Mouse (Mus musculus): ENCODE results near the gene Ssbp4. TPM values are rescaled to one million over a fixed set of nuclear protein-coding genes. Genes with fewer than 3 reads are reported as not detected.

The Ssbp4 gene
- total RNA-seq (2021) = 10 to 100 TPM; 29.9 to 35.7 TPM
- long read RNA-seq, experiment 1, partial matches to known transcripts = 12 of 30 reads
- long read RNA-seq, experiment 1, other reads (novel, unspliced or antisense) = 14 of 30 reads
- long read RNA-seq, experiment 2, partial matches to known transcripts = 2 of 12 reads
- long read RNA-seq, experiment 2, other reads (novel, unspliced or antisense) = 6 of 12 reads

- no peak for DNase-seq
Observed at GRCm38 (mm10) chr8:70608749-70609367, at the start of gene Ssbp4. Gene Ssbp4, minus strand, starts transcription at chr8:70608872.

GRCm38 (mm10) chr8:70657739-70658138, 49.1 kb upstream of the Ssbp4 start:
- no peak for DNase-seq

- no peak for DNase-seq
Observed at GRCm38 (mm10) chr8:70657214-70657613, 48.5 kb upstream of the Ssbp4 start.

DNA sequence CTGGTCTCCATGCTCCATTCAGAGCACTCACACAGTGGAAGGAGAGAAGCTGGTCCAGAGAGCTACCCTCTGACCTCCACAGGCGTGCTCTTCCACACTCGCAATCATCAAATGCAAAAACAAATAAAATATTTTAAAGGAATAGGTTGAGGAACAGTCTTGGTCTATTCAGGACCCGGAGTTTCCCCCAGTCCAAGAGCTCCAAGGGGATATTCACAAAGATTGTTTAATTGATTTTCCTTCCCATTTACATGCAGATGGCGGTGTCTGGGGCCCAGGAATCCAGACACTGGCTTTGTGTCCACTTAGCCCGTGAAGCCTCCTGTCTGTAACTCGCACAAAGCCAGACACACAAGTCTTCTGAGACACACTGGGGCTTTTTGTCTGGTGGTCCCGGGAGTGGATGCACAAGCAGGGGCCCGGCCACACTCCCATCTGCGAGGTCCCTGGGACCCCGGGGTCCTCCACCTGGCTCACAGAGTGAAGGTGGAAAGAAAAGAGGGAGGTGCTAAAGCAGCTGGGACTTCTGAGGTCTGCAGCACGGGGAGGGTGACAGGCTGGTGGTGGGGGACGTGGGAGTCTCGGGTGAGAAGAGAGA, 47.6 kb upstream of the Ssbp4 start:
- no peak for DNase-seq

DNA sequence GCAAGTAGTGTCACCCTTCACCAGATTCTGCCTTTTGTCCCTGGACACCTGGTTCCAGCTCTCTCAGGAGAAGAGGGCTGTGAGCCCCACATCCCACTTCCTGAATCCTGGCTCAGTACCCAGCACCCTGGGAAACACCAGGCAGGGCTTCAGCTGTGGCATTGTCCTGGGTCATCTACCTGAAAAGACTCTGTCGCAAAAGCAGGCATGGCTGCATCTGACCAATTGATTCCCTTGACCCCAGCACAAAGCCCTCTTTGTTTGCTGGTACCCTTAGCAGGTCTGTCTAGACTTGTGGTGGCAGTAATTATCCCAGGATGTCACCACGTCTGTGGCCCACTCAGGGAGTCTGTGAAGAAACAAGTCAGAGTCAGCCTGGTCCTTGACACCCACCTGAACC, 46.8 kb upstream of the Ssbp4 start:
- DNase-seq = no peak

- DNase-seq = no peak
Observed at GRCm38 (mm10) chr8:70654121-70654520, 45.4 kb upstream of the Ssbp4 start.

GRCm38 (mm10) chr8:70653226-70653625, 44.6 kb upstream of the Ssbp4 start:
- DNase-seq = peak; percentile 62 to 74

- no peak for DNase-seq
Observed at GRCm38 (mm10) chr8:70650351-70650750, 41.7 kb upstream of the Ssbp4 start.

GRCm38 (mm10) chr8:70649324-70649723, 40.7 kb upstream of the Ssbp4 start:
- peak; percentile 92 to 95 for DNase-seq

- DNase-seq = no peak
Observed at GRCm38 (mm10) chr8:70648921-70649320, 40.2 kb upstream of the Ssbp4 start.

GRCm38 (mm10) chr8:70648164-70648442, 39.4 kb upstream of the Ssbp4 start:
- DNase-seq = no peak

- DNase-seq = peak; percentile 49 to 56
Observed at GRCm38 (mm10) chr8:70647343-70648163, 38.9 kb upstream of the Ssbp4 start.

DNA sequence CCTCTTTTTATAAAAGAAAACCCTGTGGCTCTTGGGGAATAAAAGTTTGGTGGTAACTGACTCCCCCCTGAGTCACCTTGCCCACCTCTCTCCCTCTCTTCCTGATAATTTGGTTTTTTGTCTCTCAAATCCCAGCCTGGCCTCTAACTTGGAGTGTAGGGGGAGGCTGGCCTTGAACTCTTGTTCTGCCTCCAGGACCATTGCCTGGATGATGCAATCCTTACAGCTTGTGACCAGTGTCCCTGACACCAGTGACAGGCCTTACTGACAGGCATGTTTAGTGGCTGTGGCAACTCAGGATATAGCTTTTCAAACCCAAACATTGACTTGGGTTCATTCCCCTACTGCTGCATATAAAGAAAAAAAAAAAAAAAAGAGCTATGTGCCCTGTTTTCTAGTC, 38.1 kb upstream of the Ssbp4 start:
- DNase-seq = no peak

- DNase-seq = no peak
Observed at GRCm38 (mm10) chr8:70646369-70646768, 37.7 kb upstream of the Ssbp4 start.

- peak; percentile 70 to 74 for DNase-seq
Observed at GRCm38 (mm10) chr8:70645501-70646224, 37.0 kb upstream of the Ssbp4 start.

DNA sequence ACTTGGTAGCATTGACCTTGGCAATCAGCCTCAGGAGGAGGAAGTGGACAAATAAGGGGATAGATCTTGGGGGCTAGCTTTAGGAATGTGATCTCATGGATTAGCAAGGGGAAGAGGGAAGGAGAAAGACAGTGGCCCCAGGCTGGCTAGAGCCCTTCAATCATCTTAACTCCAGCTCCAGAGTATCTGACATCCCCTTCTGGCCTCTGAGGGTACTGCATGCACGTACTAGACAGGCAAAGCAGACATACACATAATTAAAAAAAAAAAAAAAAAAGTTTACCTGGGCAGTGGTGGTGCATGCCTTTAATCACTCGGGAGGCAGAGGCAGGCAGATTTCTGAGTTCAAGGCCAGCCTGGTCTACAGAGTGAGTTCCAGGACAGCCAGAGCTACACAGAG, 35.4 kb upstream of the Ssbp4 start:
- DNase-seq = no peak

- no peak for DNase-seq
Observed at GRCm38 (mm10) chr8:70643019-70643418, 34.3 kb upstream of the Ssbp4 start.

DNA sequence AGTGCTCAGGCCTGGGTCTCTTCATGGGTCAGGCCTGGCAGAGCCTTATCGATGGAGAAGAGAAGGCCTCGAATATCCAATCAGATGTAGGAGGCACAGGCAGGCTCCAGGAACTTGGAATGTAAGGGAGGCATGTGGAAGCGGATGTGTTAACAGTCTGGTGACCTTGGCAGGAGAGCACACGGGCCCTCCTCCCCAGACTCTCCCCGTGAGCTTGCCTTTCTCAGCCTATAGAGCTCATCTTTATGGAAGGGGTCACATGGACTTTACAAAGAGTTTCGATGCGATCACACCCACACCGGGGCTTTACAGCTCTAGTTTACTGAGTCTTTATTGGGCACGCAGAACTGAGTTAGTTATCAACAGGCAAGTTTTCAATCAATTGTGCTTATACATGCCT, 30.1 kb upstream of the Ssbp4 start:
- DNase-seq = no peak

DNA sequence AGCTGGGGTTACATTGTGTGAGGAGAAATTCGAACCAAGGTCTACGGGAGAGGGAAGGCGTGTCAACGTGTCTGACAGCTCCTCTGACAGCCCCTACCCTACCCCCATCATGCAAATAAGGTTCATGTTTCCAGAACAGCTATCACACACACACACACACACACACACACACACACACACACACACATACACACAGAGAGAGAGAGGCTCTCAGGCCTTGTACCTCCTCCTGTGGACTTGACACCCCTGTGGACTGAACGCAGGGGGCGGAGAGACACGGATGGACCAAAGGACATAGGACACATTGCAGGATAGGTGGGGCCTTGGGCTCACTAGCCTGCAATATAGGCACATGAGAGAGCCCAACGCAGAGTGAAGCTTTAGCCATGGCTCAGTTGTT, 28.2 kb upstream of the Ssbp4 start:
- DNase-seq = no peak

DNA sequence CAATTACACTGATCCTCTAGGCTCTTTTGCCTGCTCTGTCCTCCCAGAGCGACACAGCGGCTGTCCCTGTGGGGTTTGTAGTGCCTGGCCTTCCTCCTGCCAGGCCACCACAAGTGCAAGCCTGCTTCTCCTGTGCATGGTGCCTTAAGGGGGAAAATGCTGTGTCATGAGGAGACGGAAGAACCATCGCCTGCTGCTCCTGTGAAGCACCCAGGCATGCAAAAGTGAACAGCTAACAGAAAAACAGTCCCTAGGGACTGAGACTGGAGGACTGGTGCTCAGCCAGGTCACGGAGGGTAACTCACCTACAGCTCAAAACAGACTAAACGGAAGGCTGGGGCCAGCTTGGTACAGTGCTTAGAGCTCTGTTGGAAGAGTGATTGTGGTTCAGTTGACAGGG, 26.9 kb upstream of the Ssbp4 start:
- DNase-seq = no peak

DNA sequence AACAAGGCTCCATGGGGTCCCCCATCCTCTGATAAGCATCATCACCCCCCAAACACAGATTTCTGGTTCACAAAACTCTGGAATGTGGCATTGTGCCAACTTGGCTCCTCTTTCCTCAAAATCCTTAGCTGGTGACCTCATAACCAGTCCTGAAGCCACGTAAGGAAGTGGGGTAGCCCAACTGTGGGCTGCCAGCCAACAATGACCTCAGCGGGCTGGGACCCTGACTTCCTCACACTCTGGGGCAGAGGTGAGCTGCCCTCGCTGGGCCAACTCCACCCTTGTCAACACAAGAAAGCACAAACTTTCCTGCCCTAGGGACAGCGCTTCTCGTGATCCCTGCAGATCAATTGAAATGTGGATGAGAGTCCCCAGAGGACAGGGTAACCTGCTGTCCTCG, 25.4 kb upstream of the Ssbp4 start:
- DNase-seq = peak; percentile 82 to 89

- DNase-seq = no peak
Observed at GRCm38 (mm10) chr8:70632346-70632892, 23.7 kb upstream of the Ssbp4 start, which contains the start of gene Gdf15. Gene Gdf15, minus strand, starts transcription at chr8:70632456.

All from heart, adult 18-20 months (tissue).